Mouse (Mus musculus) hindbrain, embryonic 10.5 days (tissue): ENCODE results near the gene Rapsn. TPM values are rescaled to one million over a fixed set of nuclear protein-coding genes. Genes with fewer than 3 reads are reported as not detected.

ENCODE experiments used
- DNase-seq: peaks from one replicate; pipeline ENCODE4 v3.0.0-alpha.2; 2017; ENCODE audit warnings: low spot score
- H3K27ac ChIP-seq: fragments of 300-500 bp; sonication (generic); 2 replicates; pipeline ENCODE4 v1.5.1; 2016; ENCODE audit warnings: mild to moderate bottlenecking, moderate library complexity
- H3K27me3 ChIP-seq: fragments of 300-500 bp; sonication (generic); 2 replicates; pipeline ENCODE4 v1.6.1; 2016; ENCODE audit warnings: mild to moderate bottlenecking; ENCODE audit not compliant: poor library complexity, insufficient read depth, severe bottlenecking
- H3K36me3 ChIP-seq: fragments of 300-500 bp; sonication (generic); 2 replicates; pipeline ENCODE4 v1.6.1; 2016; ENCODE audit warnings: mild to moderate bottlenecking, moderate library complexity
- H3K4me1 ChIP-seq: fragments of 300-500 bp; sonication (generic); replicated peaks from 2 replicates; pipeline ENCODE4 v1.6.1; 2016; ENCODE audit warnings: mild to moderate bottlenecking
- H3K4me3 ChIP-seq: fragments of 300-500 bp; sonication (generic); 2 replicates; pipeline ENCODE4 v1.5.1; 2016; ENCODE audit warnings: mild to moderate bottlenecking, moderate library complexity
- H3K9me3 ChIP-seq: fragments of 300-500 bp; sonication (generic); 2 replicates; pipeline ENCODE4 v1.6.1; 2016; ENCODE audit warnings: mild to moderate bottlenecking, moderate library complexity
- WGBS: fragments of 180-500 bp; shearing (Covaris S2); methylation state at CpG from one replicate; pipeline ENCODE4 v1.1.7; 2016; 5-methylcytosine and 5-hydroxymethylcytosine counted together
- polyA plus RNA-seq: library from polyadenylated mRNA; unstranded; fragments of >200 nt; fragmentation: Nextera tagmentation; extraction: Ambion mirVana; gene quantifications from 2 replicates; pipeline ENCODE4 v1.2.1, GENCODE M21; 2016

The Rapsn gene
- polyA plus RNA-seq, 1 experiment from 2014 or later, result 1.7 TPM

DNA sequence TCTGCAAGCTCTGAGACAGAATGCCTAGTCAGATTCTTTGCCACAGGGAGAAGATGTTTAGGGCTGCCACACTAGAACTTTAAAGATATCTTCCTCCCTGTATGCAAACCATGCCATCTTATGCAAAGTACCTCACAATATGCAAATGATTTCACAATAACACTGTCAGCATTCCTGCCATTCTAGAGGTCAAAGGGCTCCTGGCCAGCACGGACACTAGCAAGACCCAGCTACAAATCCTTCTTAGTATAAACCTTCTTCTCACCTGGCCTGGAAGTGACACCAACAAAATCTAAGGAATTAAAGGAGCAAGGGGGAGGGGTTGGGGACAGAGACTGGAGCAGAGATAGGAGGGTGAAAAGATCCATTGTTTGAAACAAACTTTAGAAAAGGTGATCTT, 36.7 kb downstream of the Rapsn start:
- no peak for DNase-seq
- no peak overlapping the region for H3K27ac ChIP-seq
- H3K4me3 ChIP-seq, result no peak overlapping the region
- H3K36me3 ChIP-seq, result peaks cover 3% of the 10 kb centered on the region; the same call in 1 of the 2 replicates
- H3K9me3 ChIP-seq, result no peaks in the 10 kb centered on the region
- H3K4me1 ChIP-seq, result peaks cover 39% of the 10 kb centered on the region
- no peaks in the 10 kb centered on the region; the same call in 1 of the 2 replicates for H3K27me3 ChIP-seq
- WGBS, result 40% methylated on average over 1 of the region's 1 CpGs

DNA sequence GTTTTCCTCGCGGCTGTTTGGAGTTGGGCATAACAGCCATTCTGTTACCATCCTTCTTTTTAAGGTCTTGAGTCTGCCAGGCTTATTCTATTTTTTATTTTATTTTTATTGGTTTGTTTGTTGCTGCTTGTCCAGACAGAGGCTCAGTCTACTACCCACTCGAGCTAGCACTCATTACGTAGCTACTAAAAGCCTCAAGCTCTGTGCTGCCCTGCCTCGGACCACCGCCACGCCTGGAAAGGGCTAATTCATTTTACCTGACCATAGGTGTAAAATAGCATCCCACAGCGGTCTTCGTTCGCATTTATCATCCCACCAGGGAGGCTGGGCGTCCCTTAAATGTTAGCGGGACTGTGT, 42.5 kb downstream of the Rapsn start:
- Histone ChIP-seq H3K36me3 (no peaks in the 10 kb centered on the region), H3K9me3 (no peaks in the 10 kb centered on the region), H3K27me3 (peaks cover 12% of the 10 kb centered on the region; the same call in 1 of the 2 replicates), H3K4me3 (peak overlapping the region; percentile 63), H3K4me1 (peaks cover 21% of the 10 kb centered on the region), H3K27ac (peak overlapping the region; percentile 86)
- DNase-seq, result no peak
- WGBS, result 19% methylated on average over 12 of the region's 12 CpGs

DNA sequence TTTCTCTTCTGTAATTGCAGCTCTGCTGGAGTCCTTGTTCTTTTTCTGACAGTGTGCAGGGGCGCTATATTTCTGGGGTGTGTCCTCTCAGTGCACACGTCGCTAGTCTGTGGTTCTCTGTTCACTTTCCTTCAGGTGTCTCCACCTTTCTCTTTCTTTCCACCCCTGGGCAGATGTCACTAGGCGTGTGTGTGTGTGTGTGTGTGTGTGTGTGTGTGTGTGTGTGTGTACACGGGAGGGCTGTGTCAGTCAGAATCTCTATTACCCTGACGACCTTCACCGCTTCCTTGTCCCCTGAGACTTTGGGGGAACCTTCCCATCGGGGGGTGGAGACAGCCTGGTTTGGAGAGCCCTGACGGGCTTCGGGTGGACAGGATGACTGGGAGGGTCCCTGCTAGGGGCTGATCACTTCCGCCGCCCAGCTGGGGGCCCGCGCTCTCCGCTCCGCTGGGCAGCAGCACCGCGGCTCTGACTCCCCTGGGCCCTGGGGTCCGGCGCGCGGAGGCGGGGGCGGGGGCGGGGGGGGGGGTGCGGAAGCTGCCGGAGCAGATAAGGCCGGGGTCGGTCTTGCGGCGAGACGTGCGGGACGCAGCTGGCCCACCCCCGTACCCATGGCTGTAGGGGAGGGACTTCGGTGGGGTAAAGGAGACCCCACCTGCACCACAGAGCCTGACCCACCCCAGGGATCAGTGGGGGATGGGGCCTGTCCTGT, 43.0 kb downstream of the Rapsn start:
- H3K27me3 ChIP-seq, result peaks cover 12% of the 10 kb centered on the region; the same call in 1 of the 2 replicates
- H3K36me3 ChIP-seq, result no peaks in the 10 kb centered on the region
- DNase-seq, result peak; percentile 50
- WGBS, result 2% methylated on average over 33 of the region's 36 CpGs
- H3K4me1 ChIP-seq, result peaks cover 24% of the 10 kb centered on the region
- H3K27ac ChIP-seq, result peak overlapping the region; percentile 86
- H3K4me3 ChIP-seq, result peak overlapping the region; percentile 63
- H3K9me3 ChIP-seq, result no peaks in the 10 kb centered on the region

DNA sequence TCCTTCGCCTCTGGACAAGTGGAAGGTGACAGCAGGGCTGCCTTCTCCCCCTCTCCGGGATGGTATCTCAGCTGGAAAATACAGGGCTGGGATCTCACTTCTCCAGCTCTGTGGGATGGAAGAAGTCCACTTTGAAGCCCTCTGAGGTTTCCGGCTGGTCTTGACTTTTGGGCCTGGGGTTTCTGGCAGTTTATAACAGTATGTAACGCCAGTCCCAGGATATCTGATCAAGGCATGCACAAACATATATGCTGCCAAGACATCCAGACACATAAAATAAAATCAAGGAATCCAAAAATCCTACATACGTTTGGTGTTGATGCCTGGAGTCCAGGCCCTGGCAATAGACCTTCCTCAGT, 43.6 kb downstream of the Rapsn start:
- Histone ChIP-seq H3K27ac (peak overlapping the region; percentile 86), H3K27me3 (peaks cover 12% of the 10 kb centered on the region; the same call in 1 of the 2 replicates)

DNA sequence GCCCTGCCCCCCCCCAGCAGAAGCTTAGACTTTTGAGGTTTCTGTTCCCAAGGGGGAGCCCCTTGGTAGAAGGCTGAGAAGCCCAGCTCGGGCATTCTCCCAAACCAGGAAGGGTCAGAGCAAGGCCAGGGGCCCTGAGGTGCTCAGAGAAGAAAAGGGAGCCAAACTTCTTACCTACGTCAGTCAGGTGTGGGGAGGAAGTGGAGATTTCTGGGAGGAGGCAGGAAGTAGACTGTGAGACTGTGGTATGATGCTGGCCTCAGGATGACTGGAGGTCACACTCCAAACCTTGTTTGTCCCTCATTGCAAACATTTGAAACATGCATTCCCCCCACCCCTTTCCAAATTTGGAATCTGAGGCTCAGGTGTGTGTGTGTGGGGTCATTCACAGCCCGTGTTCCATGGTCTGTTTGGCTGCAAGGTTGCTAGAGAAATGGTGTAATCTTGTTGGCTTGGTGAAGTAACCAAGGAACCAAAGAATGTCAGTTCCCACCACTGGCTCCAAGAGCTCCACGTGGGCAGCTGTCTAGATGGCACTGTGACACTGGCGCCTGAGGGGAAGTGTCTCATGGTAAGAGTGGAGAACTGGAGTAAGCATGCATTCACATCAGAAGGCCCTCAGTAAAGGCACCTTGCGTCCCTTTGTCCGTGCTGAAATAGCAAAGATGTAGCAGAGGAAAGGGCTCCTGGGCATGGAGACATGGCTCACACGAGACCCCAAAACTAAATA, 45.5 kb downstream of the Rapsn start:
- H3K27me3 ChIP-seq, result peaks cover 12% of the 10 kb centered on the region; the same call in 1 of the 2 replicates
- no peak overlapping the region for H3K27ac ChIP-seq
- H3K4me3 ChIP-seq, result no peak overlapping the region
- H3K4me1 ChIP-seq, result peaks cover 34% of the 10 kb centered on the region
- no peaks in the 10 kb centered on the region for H3K9me3 ChIP-seq
- no peak for DNase-seq
- no peaks in the 10 kb centered on the region for H3K36me3 ChIP-seq
- WGBS, result 82% methylated on average over 8 of the region's 8 CpGs

More for the DNA sequence above, 43.6 kb downstream of the Rapsn start:
- DNase-seq, result no peak
- H3K36me3 ChIP-seq, result no peaks in the 10 kb centered on the region
- no peaks in the 10 kb centered on the region for H3K9me3 ChIP-seq
- peak overlapping the region; percentile 63 for H3K4me3 ChIP-seq
- peaks cover 24% of the 10 kb centered on the region for H3K4me1 ChIP-seq
- 32% methylated on average over 5 of the region's 5 CpGs for WGBS

DNA sequence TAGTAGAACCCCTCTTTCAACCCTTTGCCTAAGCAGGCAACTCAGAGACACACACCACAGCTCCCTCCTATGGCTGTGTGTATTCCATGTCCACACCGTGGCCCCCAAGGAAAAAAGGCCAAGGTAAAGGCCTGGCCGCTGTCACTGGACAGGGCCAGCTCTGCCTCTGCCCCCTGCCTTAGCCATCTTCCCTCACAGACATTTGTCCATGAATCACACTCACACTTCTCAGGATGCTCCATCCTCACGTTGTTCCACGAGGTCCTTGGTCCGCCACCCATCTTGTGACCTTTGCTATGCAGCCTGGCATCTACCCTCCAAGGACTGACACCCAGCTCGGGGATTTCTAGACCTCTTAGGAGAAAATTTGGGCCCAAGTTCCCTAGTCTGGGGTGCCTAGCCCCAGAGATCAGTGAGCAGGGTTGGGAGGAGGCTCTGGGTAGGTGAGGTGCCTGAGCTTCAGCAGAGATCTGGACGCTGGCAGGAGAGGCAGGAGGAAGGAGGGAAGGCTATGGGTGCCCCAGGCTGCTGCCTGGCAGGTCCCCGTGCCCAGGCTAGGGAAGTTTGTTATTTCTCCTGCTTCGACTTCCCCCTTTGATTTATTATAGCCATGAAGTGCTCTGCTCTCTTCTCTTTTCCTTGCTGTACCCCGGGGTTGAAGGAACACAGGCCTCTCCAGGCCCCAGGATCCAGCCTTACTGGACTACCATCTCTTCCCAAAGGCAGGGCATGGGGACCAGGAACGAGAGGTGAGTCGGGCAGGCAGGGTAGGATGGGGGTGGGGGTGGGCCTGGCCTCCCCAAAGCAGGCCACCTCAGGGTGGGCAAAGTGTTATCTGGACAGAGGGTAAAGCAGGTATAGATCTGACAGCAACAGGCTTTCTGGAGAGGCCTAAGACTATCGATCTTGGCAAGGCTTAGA, 46.6 kb downstream of the Rapsn start, which contains the start of gene Spi1:
Spi1 (plus strand) TSS at position 616 of the 921 bp plus-strand sequence.
- WGBS, result 86% methylated on average over 13 of the region's 13 CpGs
- DNase-seq, result no peak
- H3K27me3 ChIP-seq, result peaks cover 12% of the 10 kb centered on the region; the same call in 1 of the 2 replicates

DNA sequence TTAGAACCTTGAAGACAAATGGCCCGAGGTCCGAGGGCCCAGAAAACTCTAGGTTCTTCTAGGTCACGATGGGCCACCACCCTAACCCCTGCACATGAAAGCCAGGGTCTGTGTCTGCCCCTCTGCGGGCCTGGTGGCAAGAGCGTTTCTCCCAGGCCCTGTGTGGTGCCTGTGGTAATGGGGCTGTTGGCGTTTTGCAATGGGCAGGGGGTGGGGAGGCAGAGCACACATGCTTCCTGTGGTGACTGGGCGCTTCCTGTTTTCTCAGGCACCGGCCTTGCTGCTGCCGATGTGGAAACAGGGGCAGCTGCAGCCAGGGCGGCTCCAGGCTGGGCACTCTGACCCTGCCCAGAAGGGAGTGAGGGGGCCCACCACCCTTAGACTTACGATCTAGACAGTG, 47.4 kb downstream of the Rapsn start:
- DNase-seq, result no peak
- Histone ChIP-seq H3K9me3 (no peaks in the 10 kb centered on the region), H3K4me1 (peaks cover 41% of the 10 kb centered on the region), H3K36me3 (no peaks in the 10 kb centered on the region), H3K27ac (peak overlapping the region; percentile 67), H3K27me3 (peaks cover 8% of the 10 kb centered on the region; the same call in 1 of the 2 replicates), H3K4me3 (no peak overlapping the region)
- 70% methylated on average over 11 of the region's 11 CpGs for WGBS

More for the DNA sequence above, 46.6 kb downstream of the Rapsn start, which contains the start of gene Spi1:
- Histone ChIP-seq H3K27ac (peak within 1 kb of the TSS; percentile 67), H3K4me3 (no peak within 1 kb of the TSS), H3K36me3 (no peaks in the 10 kb centered on the region), H3K9me3 (no peaks in the 10 kb centered on the region), H3K4me1 (peaks cover 44% of the 10 kb centered on the region)

DNA sequence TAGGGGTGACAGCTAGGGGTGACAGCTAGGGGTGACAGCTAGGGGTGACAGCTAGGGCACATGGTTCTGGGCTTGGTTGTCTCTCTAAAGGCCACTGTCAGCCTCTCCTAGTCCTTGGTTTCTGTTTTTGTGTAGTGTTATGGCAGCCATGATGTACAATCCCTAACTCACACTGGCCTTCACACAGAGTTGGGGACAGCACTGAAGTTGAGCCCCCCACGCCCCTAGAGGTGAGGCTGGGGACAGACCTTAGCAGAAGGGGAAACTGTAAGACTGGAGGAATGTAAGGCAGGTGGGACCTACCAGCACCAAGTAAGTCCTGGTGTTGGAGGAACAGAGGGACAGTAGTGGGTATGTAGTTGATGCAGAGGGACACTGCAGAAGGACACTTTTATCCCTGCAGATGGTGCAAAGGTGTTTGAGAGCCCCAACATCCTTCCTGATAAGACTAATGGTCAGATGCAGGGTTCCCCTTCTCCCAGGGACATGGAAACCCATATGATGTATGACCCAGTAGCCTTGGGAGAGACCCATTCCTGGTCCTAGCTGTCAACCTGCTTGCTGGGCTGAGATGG, 48.0 kb downstream of the Rapsn start:
- H3K4me3 ChIP-seq, result no peak overlapping the region
- WGBS, result 70% methylated on average over 1 of the region's 1 CpGs
- H3K27me3 ChIP-seq, result 0 out of 2 replicates have a peak, but pooled peaks cover 3% of the 10 kb centered on the region
- H3K9me3 ChIP-seq, result no peaks in the 10 kb centered on the region
- H3K27ac ChIP-seq, result 0 out of 2 replicates have a peak overlapping the region, but pooled peaks have one; percentile 67
- no peak for DNase-seq
- H3K4me1 ChIP-seq, result peaks cover 35% of the 10 kb centered on the region
- H3K36me3 ChIP-seq, result no peaks in the 10 kb centered on the region

DNA sequence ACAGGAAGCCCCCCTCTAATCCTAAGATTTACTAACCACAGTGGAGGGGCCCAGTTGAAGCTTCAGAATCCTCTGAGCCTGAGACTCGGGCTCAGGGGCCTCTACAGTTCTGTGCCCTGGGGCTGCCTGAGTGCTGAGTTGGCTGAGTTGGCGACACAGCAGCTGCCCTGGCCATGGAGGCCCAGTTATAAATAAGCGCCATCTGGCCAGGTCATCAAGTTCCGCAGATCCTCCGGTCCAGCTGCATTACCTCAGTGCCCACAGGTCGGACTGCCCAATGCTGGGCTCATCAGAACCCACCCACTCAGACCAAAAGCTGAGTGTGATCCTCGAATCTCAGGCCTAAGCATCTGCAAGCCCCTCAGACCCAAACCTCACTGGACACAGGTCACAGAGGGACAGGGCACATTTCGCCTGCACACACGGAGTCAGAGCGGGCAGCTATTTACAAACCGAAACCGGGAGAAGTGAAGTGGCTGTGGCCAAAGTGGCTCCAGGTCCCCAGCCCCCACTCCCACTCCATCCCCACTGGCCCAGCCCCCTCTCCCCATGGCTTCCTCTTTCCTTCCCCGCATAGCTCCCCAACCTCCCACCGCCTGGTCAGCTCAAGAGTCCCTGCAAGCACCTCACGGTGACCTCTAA, 48.9 kb downstream of the Rapsn start:
- Histone ChIP-seq H3K4me1 (peaks cover 27% of the 10 kb centered on the region), H3K27ac (peak overlapping the region; percentile 12; the same call in 1 of the 2 replicates), H3K4me3 (no peak overlapping the region), H3K9me3 (no peaks in the 10 kb centered on the region), H3K36me3 (no peaks in the 10 kb centered on the region), H3K27me3 (no peaks in the 10 kb centered on the region)
- WGBS, result 83% methylated on average over 15 of the region's 15 CpGs
- no peak for DNase-seq

DNA sequence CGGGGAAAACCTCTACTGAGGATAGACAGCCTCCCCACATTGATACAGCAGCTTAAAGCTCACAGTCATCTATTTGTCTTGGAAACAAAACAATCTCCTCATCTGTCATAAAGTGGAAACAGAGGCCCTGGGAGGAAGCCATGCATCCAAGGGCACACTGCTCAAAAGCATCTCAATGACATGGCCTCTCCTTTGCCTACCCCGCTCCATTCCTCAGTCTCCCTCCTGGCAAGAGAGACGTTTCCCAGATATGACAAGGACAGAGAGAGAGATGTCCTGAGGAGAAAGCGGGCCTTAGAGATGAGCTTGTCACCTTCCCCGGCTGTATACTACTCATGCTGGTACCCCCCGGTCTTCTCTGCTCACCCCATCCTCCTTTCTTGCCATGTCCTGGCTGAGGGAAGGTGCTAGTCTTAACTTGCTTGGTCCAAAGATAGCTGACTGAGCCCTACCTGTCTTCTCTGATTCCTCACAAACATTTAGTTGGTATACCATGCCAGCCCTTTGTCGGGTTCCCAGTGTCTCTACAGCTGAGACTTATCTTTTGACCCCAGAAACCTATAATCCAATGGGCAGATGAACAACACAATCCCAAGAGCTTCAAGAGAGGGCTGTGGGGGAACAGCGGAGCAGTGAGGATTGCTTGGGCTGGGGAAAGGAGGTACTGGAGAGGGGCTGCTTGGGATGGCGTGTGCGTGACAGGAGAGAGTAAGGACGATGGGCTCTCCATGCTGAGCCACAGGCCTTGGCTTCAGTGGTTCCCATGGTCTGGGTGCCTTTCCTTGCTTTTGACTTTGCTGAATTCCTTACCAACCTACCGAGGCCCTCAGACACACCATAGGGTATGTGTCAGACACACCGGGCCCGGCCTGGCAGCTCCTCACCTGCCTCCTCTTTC, 50.3 kb downstream of the Rapsn start:
- no peaks in the 10 kb centered on the region for H3K9me3 ChIP-seq
- no peak overlapping the region for H3K4me3 ChIP-seq
- no peaks in the 10 kb centered on the region for H3K36me3 ChIP-seq
- DNase-seq, result no peak
- H3K27me3 ChIP-seq, result no peaks in the 10 kb centered on the region
- 84% methylated on average over 14 of the region's 14 CpGs for WGBS
- peak overlapping the region; percentile 67 for H3K27ac ChIP-seq
- H3K4me1 ChIP-seq, result peaks cover 26% of the 10 kb centered on the region
